Mouse (Mus musculus): ENCODE measurements at regions not wholly inside any gene's neighbourhood (a gene's known extent, or its start where the extent isn't known, plus 50 kb on each side); places are given as distances from the start of the nearest gene placed in this dataset.

- no peak for TF ChIP-seq CTCF (IDR thresholded peaks at IDR 0.05; ENCODE audit: low read depth, low read length)
- no peak for TF ChIP-seq GATA2 (IDR thresholded peaks at IDR 0.05; ENCODE audit: borderline replicate concordance, low read depth, low read length)
Measured at GRCm38 (mm10) chr10:96504340-96504739, 112.5 kb upstream of the Btg1 start.
